Mouse (Mus musculus) liver, adult 2 months (tissue): ENCODE data around the gene Aig1. TPM values are rescaled to one million over a fixed set of nuclear protein-coding genes. Genes with fewer than 3 reads are reported as not detected.

Experiments used
- DNase-seq: peaks from one replicate; pipeline ENCODE4 v3.0.0-alpha.2; 2011; ENCODE audit warnings: low read depth, low spot score; ENCODE audit errors: extremely low read depth
- H3K27ac ChIP-seq: fragments of 200-500 bp; replicated peaks from 2 replicates; pipeline ENCODE4 v1.5.1; 2012; ENCODE audit warnings: low read depth, mild to moderate bottlenecking, control low read depth, inconsistent platforms, low read length; ENCODE audit not compliant: insufficient read depth
- H3K27me3 ChIP-seq: fragments of 200-500 bp; 2 replicates; pipeline ENCODE4 v1.6.1; 2012; ENCODE audit warnings: mild to moderate bottlenecking, moderate library complexity, low read length, inconsistent platforms; ENCODE audit not compliant: control insufficient read depth, insufficient read depth
- H3K36me3 ChIP-seq: fragments of 200-500 bp; 2 replicates; pipeline ENCODE4 v1.6.1; 2012; ENCODE audit warnings: low read length, inconsistent platforms; ENCODE audit not compliant: control insufficient read depth, insufficient read depth
- H3K4me1 ChIP-seq: fragments of 200-500 bp; 2 replicates; pipeline ENCODE4 v1.6.1; 2011; ENCODE audit warnings: low read length; ENCODE audit not compliant: control insufficient read depth, insufficient read depth
- H3K4me3 ChIP-seq: fragments of 200-500 bp; 2 replicates; pipeline ENCODE4 v1.5.1; 2011; ENCODE audit warnings: low read depth, mild to moderate bottlenecking, control low read depth, low read length, moderate library complexity; ENCODE audit not compliant: insufficient read depth
- H3K79me2 ChIP-seq: fragments of 200-500 bp; 2 replicates; pipeline ENCODE4 v1.6.1; 2012; ENCODE audit warnings: inconsistent platforms, mild to moderate bottlenecking, low read length, moderate library complexity; ENCODE audit not compliant: control insufficient read depth, insufficient read depth
- H3K9ac ChIP-seq: fragments of 200-500 bp; 2 replicates; pipeline ENCODE4 v1.6.1; 2012; ENCODE audit warnings: low read depth, mild to moderate bottlenecking, control low read depth, inconsistent platforms, low read length
- CTCF ChIP-seq: fragments of 200-500 bp; IDR thresholded peaks from 2 replicates; pipeline ENCODE4 v1.5.1; 2011; ENCODE audit warnings: low read depth, low read length, control low read depth
- POLR2A ChIP-seq: fragments of 200-500 bp; IDR thresholded peaks from 2 replicates; pipeline ENCODE4 v1.6.1; 2011; ENCODE audit warnings: low read length, control low read depth; ENCODE audit not compliant: insufficient read depth; ENCODE audit errors: extremely low read depth
- WGBS: fragments of 180-500 bp; shearing (Covaris S2); methylation state at CpG from one replicate; pipeline ENCODE4 v1.1.7; 2018; 5-methylcytosine and 5-hydroxymethylcytosine counted together
- polyA plus RNA-seq: library from polyadenylated mRNA; depleted of rRNA; stranded (reverse); fragments of >200 nt; gene quantifications from 2 replicates; pipeline ENCODE4 v1.2.3, GENCODE M21; 2012
- total RNA-seq: library from RNA; depleted of rRNA; stranded (reverse); fragments of >200 nt; gene quantifications from 2 replicates; pipeline ENCODE4 v1.2.3, GENCODE M21; 2014

The Aig1 gene
- total and polyA plus RNA-seq, 2 experiments, result 18.9 to 37.3 TPM

GRCm38 (mm10) chr10:13856438-13856837, 12.3 kb downstream of the Aig1 start:
- Histone ChIP-seq H3K27ac (no peak overlapping the region), H3K9ac (no peak overlapping the region), H3K36me3 (no peaks in the 10 kb centered on the region), H3K79me2 (no peaks in the 10 kb centered on the region; the same call in 1 of the 2 replicates), H3K27me3 (no peaks in the 10 kb centered on the region), H3K4me1 (no peaks in the 10 kb centered on the region), H3K4me3 (no peak overlapping the region)
- 84% methylated on average over 7 of the region's 7 CpGs for WGBS
- TF ChIP-seq POLR2A, result no peak
- no peak for TF ChIP-seq CTCF
- no peak for DNase-seq

GRCm38 (mm10) chr10:13855969-13856368, 12.8 kb downstream of the Aig1 start:
- DNase-seq, result no peak
- WGBS, result 96% methylated on average over 7 of the region's 7 CpGs
- Histone ChIP-seq H3K79me2 (no peaks in the 10 kb centered on the region; the same call in 1 of the 2 replicates), H3K27me3 (no peaks in the 10 kb centered on the region), H3K36me3 (no peaks in the 10 kb centered on the region), H3K27ac (no peak overlapping the region), H3K4me1 (no peaks in the 10 kb centered on the region), H3K9ac (no peak overlapping the region), H3K4me3 (no peak overlapping the region)
- no peak for TF ChIP-seq CTCF
- no peak for TF ChIP-seq POLR2A

GRCm38 (mm10) chr10:13855111-13855510, 13.7 kb downstream of the Aig1 start:
- DNase-seq, result no peak
- Histone ChIP-seq H3K9ac (no peak overlapping the region), H3K27ac (no peak overlapping the region), H3K36me3 (no peaks in the 10 kb centered on the region), H3K79me2 (no peaks in the 10 kb centered on the region; the same call in 1 of the 2 replicates), H3K27me3 (no peaks in the 10 kb centered on the region), H3K4me1 (no peaks in the 10 kb centered on the region), H3K4me3 (no peak overlapping the region)
- WGBS, result 85% methylated on average over 3 of the region's 3 CpGs
- TF ChIP-seq POLR2A (no peak), CTCF (no peak)

GRCm38 (mm10) chr10:13850071-13850470, 18.7 kb downstream of the Aig1 start:
- no peaks in the 10 kb centered on the region for H3K79me2 ChIP-seq
- H3K4me3 ChIP-seq, result no peak overlapping the region
- TF ChIP-seq CTCF, result no peak
- TF ChIP-seq POLR2A, result no peak
- H3K36me3 ChIP-seq, result no peaks in the 10 kb centered on the region
- H3K4me1 ChIP-seq, result no peaks in the 10 kb centered on the region
- no peak for DNase-seq
- WGBS, result 70% methylated on average over 3 of the region's 3 CpGs
- H3K27ac ChIP-seq, result no peak overlapping the region
- no peaks in the 10 kb centered on the region for H3K27me3 ChIP-seq
- H3K9ac ChIP-seq, result no peak overlapping the region

GRCm38 (mm10) chr10:13849205-13849604, 19.6 kb downstream of the Aig1 start:
- H3K27me3 ChIP-seq, result no peaks in the 10 kb centered on the region
- no peak for DNase-seq
- no peaks in the 10 kb centered on the region for H3K79me2 ChIP-seq
- no peak overlapping the region for H3K9ac ChIP-seq
- no peak overlapping the region for H3K27ac ChIP-seq
- WGBS, result 94% methylated on average over 2 of the region's 2 CpGs
- TF ChIP-seq CTCF (no peak), POLR2A (no peak)
- no peaks in the 10 kb centered on the region for H3K36me3 ChIP-seq
- H3K4me1 ChIP-seq, result no peaks in the 10 kb centered on the region
- H3K4me3 ChIP-seq, result no peak overlapping the region

GRCm38 (mm10) chr10:13844864-13845263, 23.9 kb downstream of the Aig1 start:
- DNase-seq, result no peak
- Histone ChIP-seq H3K36me3 (no peaks in the 10 kb centered on the region), H3K4me1 (peaks cover 2% of the 10 kb centered on the region; the same call in 1 of the 2 replicates), H3K79me2 (no peaks in the 10 kb centered on the region; the same call in 1 of the 2 replicates), H3K27me3 (no peaks in the 10 kb centered on the region), H3K4me3 (no peak overlapping the region), H3K9ac (no peak overlapping the region), H3K27ac (no peak overlapping the region)
- WGBS, result 91% methylated on average over 4 of the region's 4 CpGs
- TF ChIP-seq CTCF (no peak), POLR2A (no peak)
